Mouse (Mus musculus) CD4-positive, CD25-positive, alpha-beta regulatory T cell, adult 4 months (primary cell): ENCODE data around the gene Tmprss4. TPM values are rescaled to one million over a fixed set of nuclear protein-coding genes. Genes with fewer than 3 reads are reported as not detected.
A peak's percentile ranks its signal among the peaks of the same experiment; 100 is the strongest.

Source experiments
- ATAC-seq: one replicate; pipeline ENCODE4 v1.8.0; 2017
- polyA plus RNA-seq, 2 experiments: library from polyadenylated mRNA; unstranded; fragments of 100-300 nt; shearing (Covaris generic); gene quantifications; one replicate each; pipeline ENCODE4 v1.2.1; 2017

Gene Tmprss4
- polyA plus RNA-seq, 2 experiments from 2014 or later = not detected

DNA sequence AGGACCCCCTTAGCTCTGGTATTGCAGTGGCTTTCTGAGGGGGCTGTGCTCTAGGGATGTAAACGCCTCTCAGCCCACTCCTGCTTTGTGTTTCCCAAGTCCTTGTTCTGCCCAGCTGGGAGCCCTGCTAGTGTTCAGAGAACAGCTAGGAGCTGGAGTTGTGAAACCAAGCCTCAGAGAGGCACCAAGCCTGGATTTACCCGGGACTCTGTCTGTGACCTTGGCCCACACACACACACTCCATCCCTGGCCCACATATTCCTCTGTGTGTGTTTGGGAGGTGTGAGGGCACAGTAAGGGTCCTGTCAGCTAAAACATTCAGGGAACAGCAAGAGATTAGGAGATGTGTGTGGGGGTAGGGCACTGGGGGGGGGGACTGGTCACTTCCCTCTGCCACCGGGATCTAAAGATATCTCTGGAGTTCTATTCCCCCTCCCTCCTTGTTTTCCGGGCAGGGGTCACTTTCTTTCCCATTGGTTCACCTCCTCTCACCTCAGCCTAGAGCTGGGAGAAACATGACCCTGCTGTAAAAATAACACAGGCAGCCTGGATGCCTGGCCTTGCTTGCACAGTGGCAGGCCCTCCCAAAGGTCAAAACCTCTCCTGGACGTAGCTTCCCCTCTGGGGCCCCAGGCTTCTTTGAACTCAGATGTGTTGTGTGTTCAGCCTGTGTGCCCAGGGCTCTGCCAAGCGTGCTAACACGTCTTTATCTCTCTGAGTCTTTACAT, 67.3 kb downstream of the Tmprss4 start:
- no peak for ATAC-seq

DNA sequence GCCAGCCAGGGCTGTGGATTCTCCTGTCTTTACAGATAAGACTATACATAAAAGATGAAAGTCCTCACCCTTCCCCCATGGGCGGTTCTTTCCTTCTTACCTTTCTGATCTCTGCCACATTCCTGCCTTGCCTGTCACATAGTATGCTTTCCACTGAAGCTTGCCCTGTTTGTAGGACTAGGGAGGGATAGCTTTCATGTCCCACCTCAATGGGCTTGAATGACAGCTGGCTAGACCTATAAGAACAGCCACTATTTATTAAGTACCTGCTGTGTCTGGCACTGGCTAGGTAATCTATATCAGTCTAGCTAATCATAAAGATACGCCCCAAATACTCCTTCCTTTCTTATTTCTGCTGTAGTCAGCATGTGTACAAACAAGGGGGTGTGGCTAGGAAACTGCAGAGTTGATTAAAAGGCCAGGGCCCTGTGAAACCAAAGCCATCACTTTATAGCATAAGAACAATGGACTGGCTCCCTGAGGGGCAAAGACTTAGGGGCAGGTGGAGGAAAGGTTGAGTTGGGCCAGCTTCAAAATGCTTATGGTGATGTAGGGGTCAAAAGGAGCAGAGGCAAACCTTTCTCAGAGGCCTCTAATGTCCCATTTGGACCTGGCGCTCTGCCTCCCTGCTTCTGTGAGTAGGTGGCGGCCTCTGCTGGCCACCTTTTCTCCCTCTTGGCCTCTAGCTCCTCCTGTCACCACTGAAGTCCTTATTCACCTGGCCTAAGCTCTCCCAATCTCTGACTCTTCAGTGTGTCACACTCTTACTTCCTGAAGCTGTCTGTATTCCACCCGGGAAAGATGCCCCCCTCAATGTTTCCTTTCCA, 70.2 kb downstream of the Tmprss4 start:
- peak; percentile 75 for ATAC-seq

GRCm38 (mm10) chr9:45130119-45130518, 73.8 kb downstream of the Tmprss4 start:
- no peak for ATAC-seq

DNA sequence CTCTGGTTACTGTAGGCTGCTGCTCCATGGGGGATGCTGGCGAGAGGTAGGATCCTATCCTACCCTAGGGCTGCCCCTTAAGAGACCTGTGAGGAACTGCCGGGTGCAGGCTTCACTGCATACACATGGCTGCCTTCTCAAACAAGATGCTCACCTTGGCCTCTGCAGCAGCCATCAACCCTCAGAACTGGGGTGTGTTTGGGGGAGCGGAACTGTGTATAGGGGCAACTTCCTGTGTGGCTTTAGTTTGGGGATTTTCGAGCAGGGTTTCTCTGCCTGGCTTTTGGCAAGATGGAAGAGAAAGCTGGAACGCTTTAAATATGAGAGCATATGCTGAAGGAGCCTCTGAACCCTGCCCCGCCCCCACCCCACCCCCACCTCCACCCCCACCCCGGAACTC, 77.0 kb downstream of the Tmprss4 start:
- ATAC-seq = peak; percentile 71

GRCm38 (mm10) chr9:45125211-45125610, 78.7 kb downstream of the Tmprss4 start:
- ATAC-seq = no peak

Other genes with a start within 250 kb of the Tmprss4 start
- gene Ube4a, start 238.5 kb downstream of the Tmprss4 start, polyA plus RNA-seq = 10 to 100 TPM; 26.6 to 40.4 TPM
- gene Cd3g, start 223.7 kb downstream of the Tmprss4 start, polyA plus RNA-seq = 1,000 to 10,000 TPM; 1,425 to 1,626 TPM
- 100 to 1,000 TPM; 544 to 973 TPM for gene Cd3d, start 222.3 kb downstream of the Tmprss4 start, polyA plus RNA-seq
- gene Cd3e, start 194.5 kb downstream of the Tmprss4 start, polyA plus RNA-seq = 1,000 to 10,000 TPM; 1,413 to 1,834 TPM
- under 1 TPM; 0.16 to 0.24 TPM for gene Mpzl2, start 164.3 kb downstream of the Tmprss4 start, polyA plus RNA-seq
- 10 to 100 TPM in 1 of 2 experiments, 1 to 10 TPM in 1; 7.5 to 10.8 TPM for gene Mpzl3, start 148.9 kb downstream of the Tmprss4 start, polyA plus RNA-seq
- gene Jaml, start 124.9 kb downstream of the Tmprss4 start, polyA plus RNA-seq = 1 to 10 TPM; 3.8 to 5.3 TPM
- under 1 TPM; 0.30 to 0.39 TPM for gene Scn2b, start 86.3 kb downstream of the Tmprss4 start, polyA plus RNA-seq
- gene Scn4b, start 65.7 kb downstream of the Tmprss4 start, polyA plus RNA-seq = under 1 TPM in 1 of 2 experiments, not detected in 1; 0.07 TPM
- gene BC049352, start 22.1 kb downstream of the Tmprss4 start, polyA plus RNA-seq = 1 to 10 TPM; 2.5 to 3.2 TPM
- gene Il10ra, start 65.1 kb upstream of the Tmprss4 start, polyA plus RNA-seq = 10 to 100 TPM; 38.8 to 66.0 TPM
- gene Tmprss13, start 115.0 kb upstream of the Tmprss4 start, polyA plus RNA-seq = 1 to 10 TPM; 5.2 to 7.1 TPM
- not detected for gene Fxyd6, start 166.1 kb upstream of the Tmprss4 start, polyA plus RNA-seq
- gene Fxyd2, start 195.6 kb upstream of the Tmprss4 start, polyA plus RNA-seq = not detected
- gene Dscaml1, start 222.5 kb upstream of the Tmprss4 start, polyA plus RNA-seq = not detected